Comparison of ENCODE assay signal across 7 mouse cellular contexts in the genomic region with DNA sequence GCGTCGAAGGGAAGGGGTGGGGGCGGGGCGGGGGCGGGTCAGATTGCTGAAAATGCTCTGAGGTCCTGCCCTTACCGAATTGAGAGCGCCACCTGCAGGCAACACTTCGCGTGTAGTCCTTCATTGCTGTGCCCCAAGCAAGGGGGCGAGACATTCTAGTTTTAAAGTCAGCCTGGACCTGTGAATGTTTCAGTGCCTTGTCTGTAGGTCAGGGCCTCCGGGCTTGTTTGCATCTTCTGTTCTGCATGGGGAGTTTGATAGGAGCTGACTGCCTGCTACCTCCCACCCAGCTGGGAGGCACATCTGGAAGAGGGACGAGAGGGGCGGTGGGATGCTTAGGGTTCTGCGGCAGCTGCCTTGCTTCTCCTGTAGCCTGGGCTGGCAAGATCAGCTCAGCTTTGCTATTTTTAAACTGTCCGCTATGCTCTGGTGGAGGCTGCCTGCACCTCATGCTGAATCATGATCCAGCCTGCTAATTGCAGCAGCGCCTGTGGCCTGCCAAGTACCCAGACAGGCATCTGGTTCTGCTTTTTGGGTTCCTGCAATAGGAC. TPM values are rescaled to one million over a fixed set of nuclear protein-coding genes. Genes with fewer than 3 reads are reported as not detected.
DNase-seq lines count a peak whose midpoint lies in the region; ATAC-seq lines count a peak whose summit lies in the region.

No protein-coding gene starts in this region.

- H3K27ac ChIP-seq in intestine, embryonic 14.5 days (ENCODE audit: low read depth), result peak overlapping the region; percentile 59; the same call in 1 of the 2 replicates

- no peak for ATAC-seq in intestine, embryonic 14.5 days (replicated peaks; ENCODE audit: low FRiP score, low TSS enrichment, low read depth)
- ATAC-seq in megakaryocyte-erythroid progenitor cell, adult 5-6 weeks (replicated peaks; ENCODE audit: low FRiP score, low TSS enrichment, poor library complexity, severe bottlenecking), result 0 out of 2 replicates have a peak, but pooled peaks have one; percentile 27

- H3K36me3 ChIP-seq in intestine, embryonic 14.5 days (ENCODE audit: control insufficient read depth, insufficient read depth, low read length), result no peaks in the 10 kb centered on the region

- no peak overlapping the region for H3K9ac ChIP-seq in intestine, embryonic 14.5 days (ENCODE audit: low read length)

- H3K4me2 ChIP-seq in intestine, embryonic 14.5 days (ENCODE audit: low read length), result peak overlapping the region; percentile 30

- peaks cover 19% of the 10 kb centered on the region for H3K4me1 ChIP-seq in intestine, embryonic 14.5 days (replicated peaks; ENCODE audit: control insufficient read depth, insufficient read depth, low read length)

- no peak overlapping the region for H3K4me3 ChIP-seq in intestine, embryonic 14.5 days (ENCODE audit: low read depth, low read length)

- intact Hi-C loops in gastrocnemius, postnatal 36 days (cut with DNase I), result no loop called here

- WGBS in intestine, embryonic 14.5 days, result 12% methylated on average over 16 of the region's 16 CpGs

- no peaks in the 10 kb centered on the region for H3K9me3 ChIP-seq in intestine, embryonic 14.5 days (ENCODE audit: control insufficient read depth, low read length)

- DNase-seq in adrenal gland, adult 8-10 months, result peak; percentile 9
- peak; percentile 86 for DNase-seq in embryo, embryonic 11 days
- DNase-seq in gastrocnemius, postnatal 36 days, result peak; percentile 57 to 66
- DNase-seq in intestine, embryonic 14.5 days (ENCODE audit: low spot score), result peak; percentile 78
- DNase-seq in left cerebral cortex, adult 9 months (ENCODE audit: low spot score in 2 of 2), result peak; percentile 78 to 79
- peak; percentile 65 to 79 for DNase-seq in right cerebral cortex, postnatal 36 days (ENCODE audit: low spot score in 2 of 2)

- H3K27me3 ChIP-seq in intestine, embryonic 14.5 days (replicated peaks; ENCODE audit: control insufficient read depth, insufficient read depth, low read length), result no peaks in the 10 kb centered on the region

RNA-seq across cellular contexts. Expression of a gene that starts 28.9 kb away (rescaled TPM):
- total RNA-seq in adrenal gland, adult 8-10 months (2022), result 10 to 100 TPM in 1 of 4 experiments, 1 to 10 TPM in 3; 6.2 to 10.4 (median 7.4) TPM
- total RNA-seq in gastrocnemius, postnatal 36 days (2021), result under 1 TPM; 0.59 to 0.69 TPM
- polyA plus RNA-seq in intestine, embryonic 14.5 days (2014; fragmentation: Nextera tagmentation; extraction: Ambion mirVana), result 24.5 and 26.9 TPM in 2 replicates
- 0.12 and 0.26 TPM in 2 replicates for total RNA-seq in megakaryocyte-erythroid progenitor cell, adult 5-6 weeks (2014; fragmentation: Nextera tagmentation)
- total RNA-seq in megakaryocyte-erythroid progenitor cell, adult 5-6 weeks (2017), result not detected in 2 replicates

RNA-seq across cellular contexts. Expression of a gene that starts 43.6 kb away (rescaled TPM):
- total RNA-seq in adrenal gland, adult 8-10 months (2022), result not detected
- total RNA-seq in gastrocnemius, postnatal 36 days (2021), result not detected
- polyA plus RNA-seq in intestine, embryonic 14.5 days (2014; fragmentation: Nextera tagmentation; extraction: Ambion mirVana), result not detected in 2 replicates
- not detected in 2 replicates for total RNA-seq in megakaryocyte-erythroid progenitor cell, adult 5-6 weeks (2014; fragmentation: Nextera tagmentation)
- total RNA-seq in megakaryocyte-erythroid progenitor cell, adult 5-6 weeks (2017), result not detected in 2 replicates

Comparison
In these comparisons a context has a peak if more than half of its experiments do, and no peak if none do; other contexts are left out.
1. DNase-seq: peak in every context shown above with its lines; median percentile 86 in embryo, embryonic 11 days; 78 in left cerebral cortex, adult 9 months; 78 in intestine, embryonic 14.5 days; 72 in right cerebral cortex, postnatal 36 days; 62 in gastrocnemius, postnatal 36 days; 9 in adrenal gland, adult 8-10 months.
2. RNA of a gene that starts 28.9 kb away (total RNA-seq): 6.2 to 10.4 TPM in adrenal gland, adult 8-10 months; 0.59 to 0.69 TPM in gastrocnemius, postnatal 36 days and 0.12 to 0.26 TPM in megakaryocyte-erythroid progenitor cell, adult 5-6 weeks; every median in the first group is over 4 times any median in the second.